Mouse (Mus musculus) erythroblast, embryonic 14.5 days (primary cell): Measurements from ENCODE around the gene 4921517D22Rik.

Source experiments
- GATA1 ChIP-seq: IDR thresholded peaks from 2 replicates; pipeline ENCODE4 v1.6.1; 2012; ENCODE audit warnings: low read length, inconsistent platforms, mixed read lengths
- TAL1 ChIP-seq: IDR thresholded peaks from 3 replicates; pipeline ENCODE4 v1.6.1; 2012; ENCODE audit warnings: low read length, inconsistent platforms, mixed read lengths

GRCm38 (mm10) chr13:59654465-59654864 is 39.4 kb downstream of the 4921517D22Rik start:
- TF ChIP-seq GATA1 = no peak
- TF ChIP-seq TAL1 = no peak
